Mouse (Mus musculus) hindbrain, embryonic 10.5 days (tissue): Measurements from ENCODE around the gene Rnf5. TPM values are rescaled to one million over a fixed set of nuclear protein-coding genes. Genes with fewer than 3 reads are reported as not detected.
A peak's percentile ranks its signal among the peaks of the same experiment; 100 is the strongest.

Source experiments
- DNase-seq: peaks from one replicate; pipeline ENCODE4 v3.0.0-alpha.2; 2017; ENCODE audit warnings: low spot score
- H3K27ac ChIP-seq: fragments of 300-500 bp; sonication (generic); 2 replicates; pipeline ENCODE4 v1.5.1; 2016; ENCODE audit warnings: mild to moderate bottlenecking, moderate library complexity
- H3K27me3 ChIP-seq: fragments of 300-500 bp; sonication (generic); 2 replicates; pipeline ENCODE4 v1.6.1; 2016; ENCODE audit warnings: mild to moderate bottlenecking; ENCODE audit not compliant: poor library complexity, insufficient read depth, severe bottlenecking
- H3K36me3 ChIP-seq: fragments of 300-500 bp; sonication (generic); 2 replicates; pipeline ENCODE4 v1.6.1; 2016; ENCODE audit warnings: mild to moderate bottlenecking, moderate library complexity
- H3K4me1 ChIP-seq: fragments of 300-500 bp; sonication (generic); replicated peaks from 2 replicates; pipeline ENCODE4 v1.6.1; 2016; ENCODE audit warnings: mild to moderate bottlenecking
- H3K4me3 ChIP-seq: fragments of 300-500 bp; sonication (generic); 2 replicates; pipeline ENCODE4 v1.5.1; 2016; ENCODE audit warnings: mild to moderate bottlenecking, moderate library complexity
- H3K9me3 ChIP-seq: fragments of 300-500 bp; sonication (generic); 2 replicates; pipeline ENCODE4 v1.6.1; 2016; ENCODE audit warnings: mild to moderate bottlenecking, moderate library complexity
- WGBS: fragments of 180-500 bp; shearing (Covaris S2); methylation state at CpG from one replicate; pipeline ENCODE4 v1.1.7; 2016; 5-methylcytosine and 5-hydroxymethylcytosine counted together
- polyA plus RNA-seq: library from polyadenylated mRNA; unstranded; fragments of >200 nt; fragmentation: Nextera tagmentation; extraction: Ambion mirVana; gene quantifications from 2 replicates; pipeline ENCODE4 v1.2.1, GENCODE M21; 2016

The Rnf5 gene
- polyA plus RNA-seq, 1 experiment from 2014 or later = 223 TPM

GRCm38 (mm10) chr17:34628644-34628967 lies 25.1 kb upstream of the Rnf5 start:
- 19% methylated on average over 5 of the region's 5 CpGs for WGBS
- H3K4me3 ChIP-seq = peak overlapping the region; percentile 83
- H3K4me1 ChIP-seq = peaks cover 72% of the 10 kb centered on the region
- peaks cover 54% of the 10 kb centered on the region for H3K27me3 ChIP-seq
- H3K27ac ChIP-seq = peak overlapping the region; percentile 92
- H3K9me3 ChIP-seq = no peaks in the 10 kb centered on the region
- H3K36me3 ChIP-seq = peaks cover 9% of the 10 kb centered on the region; the same call in 1 of the 2 replicates
- no peak for DNase-seq

GRCm38 (mm10) chr17:34627943-34628643 lies 24.6 kb upstream of the Rnf5 start, which contains the start of gene Ppt2:
Gene Ppt2, minus strand, starts transcription at chr17:34628510.
- peaks cover 68% of the 10 kb centered on the region for H3K4me1 ChIP-seq
- peaks cover 48% of the 10 kb centered on the region for H3K27me3 ChIP-seq

GRCm38 (mm10) chr17:34627093-34627942 lies 23.8 kb upstream of the Rnf5 start:
- Histone ChIP-seq H3K36me3 (peaks cover 19% of the 10 kb centered on the region), H3K4me3 (peak overlapping the region; percentile 83), H3K4me1 (peaks cover 66% of the 10 kb centered on the region), H3K27me3 (peaks cover 41% of the 10 kb centered on the region), H3K9me3 (no peaks in the 10 kb centered on the region), H3K27ac (peak overlapping the region; percentile 92)
- under 1% methylated on average over 45 of the region's 45 CpGs for WGBS
- DNase-seq = peak; percentile 93

More at GRCm38 (mm10) chr17:34627943-34628643, 24.6 kb upstream of the Rnf5 start, which contains the start of gene Ppt2:
- Histone ChIP-seq H3K4me3 (peak within 1 kb of the TSS; percentile 83), H3K27ac (peak within 1 kb of the TSS; percentile 92), H3K9me3 (no peaks in the 10 kb centered on the region), H3K36me3 (peaks cover 11% of the 10 kb centered on the region)
- DNase-seq = no peak
- WGBS = 6% methylated on average over 29 of the region's 29 CpGs

GRCm38 (mm10) chr17:34626773-34627092 lies 23.2 kb upstream of the Rnf5 start:
- WGBS = under 1% methylated on average over 18 of the region's 18 CpGs
- Histone ChIP-seq H3K36me3 (peaks cover 25% of the 10 kb centered on the region), H3K4me1 (peaks cover 60% of the 10 kb centered on the region), H3K9me3 (no peaks in the 10 kb centered on the region), H3K27me3 (peaks cover 35% of the 10 kb centered on the region), H3K4me3 (peak overlapping the region; percentile 83), H3K27ac (peak overlapping the region; percentile 92)
- DNase-seq = peak; percentile 62

GRCm38 (mm10) chr17:34626062-34626772 lies 22.7 kb upstream of the Rnf5 start:
- H3K27me3 ChIP-seq = peaks cover 30% of the 10 kb centered on the region
- H3K36me3 ChIP-seq = peaks cover 30% of the 10 kb centered on the region
- DNase-seq = no peak
- 54% methylated on average over 16 of the region's 16 CpGs for WGBS
- peak overlapping the region; percentile 92 for H3K27ac ChIP-seq
- no peaks in the 10 kb centered on the region for H3K9me3 ChIP-seq
- H3K4me3 ChIP-seq = peak overlapping the region; percentile 83
- H3K4me1 ChIP-seq = peaks cover 55% of the 10 kb centered on the region

GRCm38 (mm10) chr17:34624981-34625380 lies 21.5 kb upstream of the Rnf5 start:
- Histone ChIP-seq H3K27me3 (peaks cover 17% of the 10 kb centered on the region), H3K36me3 (peaks cover 35% of the 10 kb centered on the region), H3K4me1 (peaks cover 43% of the 10 kb centered on the region), H3K4me3 (no peak overlapping the region), H3K27ac (no peak overlapping the region), H3K9me3 (no peaks in the 10 kb centered on the region)
- WGBS = 97% methylated on average over 3 of the region's 3 CpGs
- DNase-seq = no peak

- Histone ChIP-seq H3K36me3 (peaks cover 35% of the 10 kb centered on the region), H3K4me1 (peaks cover 25% of the 10 kb centered on the region), H3K9me3 (no peaks in the 10 kb centered on the region), H3K27me3 (no peaks in the 10 kb centered on the region), H3K27ac (no peak overlapping the region), H3K4me3 (no peak overlapping the region)
- 88% methylated on average over 9 of the region's 9 CpGs for whole genome bisulfite sequencing
- no peak for DNase-seq
Observed at GRCm38 (mm10) chr17:34623161-34623560, 19.7 kb upstream of the Rnf5 start.

GRCm38 (mm10) chr17:34621006-34621405 lies 17.5 kb upstream of the Rnf5 start:
- Histone ChIP-seq H3K27ac (no peak overlapping the region), H3K9me3 (no peaks in the 10 kb centered on the region), H3K27me3 (no peaks in the 10 kb centered on the region), H3K4me3 (no peak overlapping the region), H3K36me3 (peaks cover 50% of the 10 kb centered on the region), H3K4me1 (peaks cover 14% of the 10 kb centered on the region)
- DNase-seq = no peak
- WGBS = 93% methylated on average over 8 of the region's 8 CpGs

GRCm38 (mm10) chr17:34618999-34619398 lies 15.5 kb upstream of the Rnf5 start:
- peaks cover 59% of the 10 kb centered on the region for H3K36me3 ChIP-seq
- 15% methylated on average over 6 of the region's 6 CpGs for WGBS
- no peaks in the 10 kb centered on the region for H3K27me3 ChIP-seq
- peaks cover 28% of the 10 kb centered on the region for H3K4me1 ChIP-seq
- no peaks in the 10 kb centered on the region for H3K9me3 ChIP-seq
- peak; percentile 66 for DNase-seq
- no peak overlapping the region for H3K4me3 ChIP-seq
- no peak overlapping the region for H3K27ac ChIP-seq

GRCm38 (mm10) chr17:34615871-34616270 lies 12.4 kb upstream of the Rnf5 start, which contains the start of gene Egfl8:
Gene Egfl8, minus strand, starts transcription at chr17:34615971.
- Histone ChIP-seq H3K27me3 (no peaks in the 10 kb centered on the region), H3K9me3 (no peaks in the 10 kb centered on the region), H3K4me1 (peaks cover 28% of the 10 kb centered on the region), H3K36me3 (peaks cover 66% of the 10 kb centered on the region), H3K4me3 (peak within 1 kb of the TSS; percentile 9; the same call in 1 of the 2 replicates), H3K27ac (peak within 1 kb of the TSS; percentile 73)
- 44% methylated on average over 6 of the region's 6 CpGs for WGBS
- no peak for DNase-seq

GRCm38 (mm10) chr17:34613830-34614229 lies 10.3 kb upstream of the Rnf5 start:
- 89% methylated on average over 10 of the region's 10 CpGs for WGBS
- Histone ChIP-seq H3K9me3 (no peaks in the 10 kb centered on the region), H3K27me3 (no peaks in the 10 kb centered on the region), H3K4me3 (no peak overlapping the region), H3K36me3 (peaks cover 77% of the 10 kb centered on the region), H3K27ac (no peak overlapping the region), H3K4me1 (peaks cover 28% of the 10 kb centered on the region)
- DNase-seq = no peak

- DNase-seq = no peak
- Histone ChIP-seq H3K4me1 (peaks cover 35% of the 10 kb centered on the region), H3K27me3 (no peaks in the 10 kb centered on the region), H3K4me3 (no peak overlapping the region), H3K36me3 (peaks cover 84% of the 10 kb centered on the region), H3K9me3 (no peaks in the 10 kb centered on the region), H3K27ac (no peak overlapping the region)
- 88% methylated on average over 11 of the region's 11 CpGs for WGBS
Observed at GRCm38 (mm10) chr17:34613054-34613645, 9.7 kb upstream of the Rnf5 start.
